Mouse (Mus musculus) spleen, embryonic (tissue): ENCODE measurements around the gene Imp3.

ENCODE experiments used
- CTCF ChIA-PET: fragments of 350-600 bp; sonication (Branson Sonifier 250); formaldehyde crosslinking; loops from one replicate; lab custom pipeline; 2022; lab: Charles Lee

Gene Imp3

DNA sequence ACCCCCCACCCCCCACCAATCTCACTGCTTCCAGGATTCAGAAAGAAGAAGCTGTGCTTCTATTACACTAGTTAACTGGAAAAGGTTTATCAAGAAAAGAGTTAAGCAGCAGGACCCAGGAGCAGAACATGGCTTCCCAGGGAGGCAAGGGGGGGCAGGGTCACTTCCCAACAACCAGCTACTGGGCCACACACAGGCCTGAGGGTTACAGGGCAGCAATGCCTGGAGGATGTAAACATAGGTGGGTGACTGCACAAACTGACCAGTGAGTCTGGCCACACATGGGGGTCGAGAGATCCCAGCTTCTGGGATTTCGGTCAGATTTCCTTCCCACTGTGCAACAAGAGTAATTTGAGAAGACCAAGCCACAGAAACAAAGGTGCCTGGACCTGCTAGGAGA is 20.1 kb upstream of the Imp3 start:
- CTCF ChIA-PET: interaction anchor here (0.6 kb wide), 1 partner anchor 155 kb away, joined by 3 read pairs; the partner anchor contains the start of gene Sin3a

DNA sequence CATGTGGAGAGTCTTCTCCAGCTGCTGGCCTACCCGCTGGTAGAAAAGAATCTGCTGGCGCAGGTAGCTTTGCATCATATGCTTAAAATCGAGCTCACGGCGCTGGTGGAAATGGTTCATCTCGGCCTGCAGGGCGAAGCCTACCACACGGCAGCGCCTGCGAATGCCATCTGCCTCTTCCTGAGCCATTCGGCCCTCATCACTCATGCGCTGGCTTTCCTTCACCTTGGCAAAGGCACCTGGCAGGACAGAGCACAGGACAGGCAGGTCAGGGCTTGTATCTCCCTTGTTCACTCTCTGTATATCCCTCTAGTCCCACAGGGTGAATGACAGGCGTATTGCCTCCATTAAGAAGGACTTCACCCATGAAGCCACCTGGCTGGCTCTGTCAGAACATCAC is 18.8 kb upstream of the Imp3 start:
- CTCF ChIA-PET: no interaction called here

DNA sequence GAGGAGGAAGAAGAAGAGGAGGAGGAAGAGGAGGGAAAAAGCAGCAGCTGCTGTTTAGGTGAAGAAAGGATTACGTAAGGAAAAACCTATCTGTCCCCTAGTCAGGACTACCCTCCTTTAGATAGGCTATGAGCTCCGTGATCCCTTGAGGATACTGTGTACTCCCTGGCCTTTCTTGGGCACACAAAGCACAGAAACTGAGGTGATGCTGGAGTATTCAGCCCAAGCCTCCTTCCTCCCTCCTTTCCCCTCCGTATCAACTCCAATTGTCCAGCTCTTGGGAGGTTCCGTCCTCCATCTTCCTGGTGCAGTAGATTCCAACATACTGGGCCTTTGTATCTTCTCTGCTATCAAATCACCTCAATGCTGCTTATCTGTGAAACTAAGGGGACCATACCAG is 14.5 kb upstream of the Imp3 start:
- CTCF ChIA-PET: interaction anchor here (0.6 kb wide), 1 partner anchor 214 kb away, joined by 5 read pairs; no protein-coding TSS in a partner anchor

DNA sequence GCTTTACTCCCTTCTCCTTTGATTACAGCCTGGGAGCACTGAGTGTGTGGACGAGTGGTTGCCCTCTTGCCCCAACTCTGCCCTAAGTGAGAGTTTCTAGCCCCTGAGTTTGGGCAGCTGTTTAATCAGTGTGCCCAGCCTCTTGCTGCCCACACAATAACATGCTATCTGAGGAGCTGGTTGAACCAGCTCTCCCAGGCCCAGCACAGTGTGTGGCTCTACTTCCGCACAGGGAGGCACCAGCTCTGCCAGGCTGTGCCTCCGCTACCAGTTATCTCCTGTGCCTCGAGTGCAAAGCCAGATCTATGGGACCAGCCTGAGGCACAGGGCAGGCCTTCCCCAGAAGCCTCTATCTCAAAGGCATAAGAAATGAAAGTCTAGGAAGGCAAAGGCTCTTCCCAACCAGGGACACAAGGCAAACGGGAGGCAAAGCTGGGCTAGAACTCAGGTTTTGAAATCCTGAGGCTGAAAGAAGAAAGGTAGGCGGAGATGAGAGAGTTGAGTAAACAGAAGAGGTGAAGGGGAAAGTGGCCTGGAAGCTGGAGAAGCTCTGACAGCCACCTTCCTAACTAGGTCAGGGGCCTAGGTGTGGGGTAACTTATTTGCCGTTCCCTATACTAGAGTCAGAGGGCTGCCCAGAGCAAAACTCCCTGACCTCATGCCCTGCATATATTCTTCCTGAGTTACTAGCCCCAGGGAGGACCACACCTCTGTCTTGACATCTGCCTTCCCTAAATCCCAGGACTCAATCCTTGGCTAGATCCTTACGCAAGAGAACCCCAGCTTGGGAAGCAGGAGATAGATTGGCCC is 13.2 kb upstream of the Imp3 start:
- CTCF ChIA-PET: interaction anchor here (1.3 kb wide), 1 partner anchor 13 kb away, joined by 3 read pairs; no protein-coding TSS in a partner anchor

DNA sequence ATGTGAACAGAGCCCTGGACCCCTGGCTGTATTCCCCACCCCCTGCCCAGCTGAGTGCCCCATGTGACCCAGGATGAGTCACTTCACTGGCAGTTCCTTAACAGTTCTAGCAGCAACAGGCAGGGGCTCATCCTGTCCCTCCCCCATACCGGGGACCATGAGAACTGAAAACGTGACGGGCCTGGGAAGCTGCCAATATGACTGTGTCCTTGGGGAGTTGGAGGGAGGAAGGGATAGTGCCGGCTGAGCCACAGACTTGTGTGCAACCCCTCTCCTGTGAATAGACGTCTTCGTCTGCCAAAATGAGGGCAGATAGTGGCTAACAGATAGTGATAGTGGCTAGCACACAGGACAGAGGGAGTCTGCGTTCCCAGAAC is 12.6 kb upstream of the Imp3 start:
- CTCF ChIA-PET: interaction anchor here (1.3 kb wide), 1 partner anchor 12 kb away, joined by 3 read pairs; no protein-coding TSS in a partner anchor

DNA sequence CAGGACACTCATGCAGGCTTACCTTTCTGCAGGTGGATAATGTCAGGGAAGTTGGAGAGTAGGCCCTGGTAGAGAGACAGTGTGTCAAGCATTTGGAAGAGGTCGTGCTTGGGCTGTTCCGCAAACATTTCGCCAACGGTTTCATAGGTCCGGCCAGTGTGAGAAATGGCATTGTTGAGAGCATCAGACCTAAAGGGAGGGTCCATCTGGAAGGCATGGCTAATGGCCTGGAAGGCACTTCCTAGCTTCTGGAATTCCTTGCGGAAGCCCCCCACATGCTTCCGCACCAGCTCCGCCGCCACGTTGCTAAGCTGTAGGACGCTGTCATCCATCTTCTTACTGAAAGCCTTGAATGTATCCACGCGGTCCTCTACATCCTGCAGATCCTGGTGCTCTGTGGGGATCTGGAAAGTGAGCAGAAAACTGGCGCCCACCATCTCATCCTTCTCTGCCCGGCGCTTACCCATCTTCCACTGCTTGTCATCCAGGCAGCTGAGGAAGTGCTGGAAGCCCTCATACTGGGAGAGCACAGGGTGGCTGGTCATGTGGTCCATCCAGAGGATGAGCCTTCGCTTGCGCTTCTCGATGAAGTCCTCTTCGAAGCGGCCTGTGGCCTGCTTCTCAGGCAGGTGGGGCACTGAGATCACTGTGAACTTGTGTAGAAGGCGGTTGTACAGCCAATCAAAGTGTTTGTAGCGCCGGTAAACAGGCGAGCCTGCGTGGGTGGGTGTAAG is 11.8 kb upstream of the Imp3 start:
- CTCF ChIA-PET: interaction anchor here (0.5 kb wide), 1 partner anchor 1279 kb away, joined by 5 read pairs; no protein-coding TSS in a partner anchor

DNA sequence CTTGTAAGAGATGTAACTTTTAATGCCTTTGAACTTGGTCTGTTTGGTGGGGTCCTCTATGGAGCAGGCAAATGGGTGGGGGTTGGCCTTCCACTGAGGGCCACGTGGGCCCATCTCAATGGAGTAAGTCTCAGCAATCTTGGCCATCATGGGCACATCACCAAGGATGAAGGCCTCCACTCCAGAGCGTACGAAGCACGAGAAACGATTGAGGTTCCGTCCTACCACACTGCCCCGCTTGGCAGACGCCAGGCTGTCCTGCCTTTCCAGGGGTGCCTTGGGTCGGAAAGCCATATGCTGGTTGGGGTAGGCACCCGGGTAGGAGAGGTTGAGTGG is 11.3 kb upstream of the Imp3 start:
- CTCF ChIA-PET: no interaction called here

DNA sequence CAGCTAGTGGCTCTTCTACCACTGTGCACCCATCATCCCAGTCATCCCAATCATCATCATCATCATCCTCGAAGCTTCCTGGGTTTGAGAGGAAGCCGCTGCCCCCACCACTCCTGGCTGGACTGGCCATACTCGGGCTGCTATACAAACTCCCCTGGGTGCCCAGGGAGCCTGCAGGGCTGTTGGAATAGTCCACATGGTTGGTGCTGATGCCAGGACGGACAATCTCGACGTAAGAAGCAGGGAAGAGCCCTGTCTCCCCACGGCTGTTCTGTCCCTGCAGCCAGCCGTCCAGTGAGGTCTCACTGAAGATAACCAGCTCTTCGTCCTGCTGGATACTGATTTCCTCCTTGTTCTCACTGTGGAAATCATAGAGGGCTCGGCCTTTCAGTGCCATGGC is 10.9 kb upstream of the Imp3 start:
- CTCF ChIA-PET: no interaction called here

DNA sequence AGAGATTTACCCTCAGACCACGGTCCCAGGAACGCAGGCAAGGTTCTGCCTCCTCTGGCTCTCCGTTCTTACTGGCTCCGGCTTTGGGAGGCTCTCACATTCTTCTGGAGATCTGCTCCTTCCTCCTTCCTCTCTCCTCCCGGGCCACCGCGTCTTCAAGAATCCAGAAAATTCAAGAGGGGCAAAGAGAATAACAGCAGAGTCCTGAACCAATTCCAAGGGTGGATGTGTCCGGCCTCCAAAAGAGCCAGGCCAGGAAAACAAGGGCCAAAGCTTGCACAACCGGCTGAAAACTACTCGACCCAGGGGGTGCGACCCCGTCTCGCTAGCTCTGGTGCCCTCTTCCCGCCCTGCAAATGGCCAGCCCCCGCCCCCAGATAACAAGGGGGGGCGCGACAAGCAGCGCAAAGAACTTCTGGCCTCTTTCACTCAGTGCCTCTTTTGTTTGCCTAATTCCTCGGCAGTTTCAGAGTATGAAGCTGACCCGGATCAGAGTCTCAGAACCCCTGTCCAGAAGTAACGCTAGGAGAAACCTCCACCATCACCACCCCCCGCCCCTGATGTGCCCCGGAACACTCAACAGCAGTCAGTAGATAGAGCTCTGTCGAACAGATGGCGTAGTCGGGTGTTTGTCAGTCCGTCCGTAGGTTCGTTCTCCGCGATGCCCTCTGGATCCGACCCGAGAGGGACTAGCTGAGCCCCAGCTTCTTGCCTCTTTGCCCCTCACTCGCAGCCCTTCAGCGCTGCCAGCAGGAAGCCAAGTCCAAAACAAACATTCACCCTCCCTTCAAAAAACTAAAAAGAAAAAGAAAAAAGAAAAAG is 9.9 kb upstream of the Imp3 start:
- CTCF ChIA-PET: interaction anchor here (0.6 to 1.0 kb wide), 2 partner anchors 13 to 21 kb away, joined by 4 read pairs; no protein-coding TSS in a partner anchor

DNA sequence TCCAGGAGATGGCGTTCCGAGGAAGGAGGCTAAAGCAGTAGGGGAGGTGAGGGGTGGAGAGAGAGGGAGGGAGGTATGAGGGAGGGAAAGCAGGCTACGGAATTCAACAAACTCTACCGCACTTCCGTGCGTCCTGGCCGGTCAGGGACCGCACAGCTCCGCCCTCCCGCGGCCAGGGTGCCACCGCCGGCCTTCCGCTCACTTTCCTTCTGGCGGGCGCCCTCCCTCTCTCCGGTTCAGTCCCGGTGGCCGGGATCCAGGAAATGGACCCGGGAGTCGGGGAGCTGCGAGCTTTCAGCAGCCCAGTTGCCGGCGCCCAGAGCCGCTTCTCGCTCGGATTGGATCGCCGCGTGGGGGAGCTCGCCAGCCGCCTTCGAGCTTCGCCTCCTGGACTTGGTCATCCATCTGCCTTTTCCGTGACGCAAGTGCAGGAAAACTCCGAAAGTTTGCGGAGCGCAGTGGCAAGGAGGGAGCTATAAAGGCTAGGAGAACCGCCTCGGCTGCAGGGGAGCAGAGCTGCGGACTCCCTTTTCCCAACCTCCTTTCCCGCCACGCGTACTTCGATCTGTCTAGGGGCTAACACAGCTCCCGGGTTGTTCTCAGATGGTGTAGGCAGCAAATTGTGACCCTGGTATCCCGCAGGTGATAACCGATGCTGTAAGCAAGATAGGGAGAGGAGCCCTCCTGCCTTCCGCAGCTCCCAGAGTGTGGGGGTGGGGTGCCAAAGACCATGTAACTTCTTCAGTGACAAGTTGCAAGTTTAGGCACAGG is 9.0 kb upstream of the Imp3 start, which contains the start of gene Snx33:
TSS of gene Snx33 (minus strand) at position 331 of the 771 bp plus-strand sequence.
- CTCF ChIA-PET: interaction anchor here (0.6 to 1.0 kb wide), 2 partner anchors 20 to 24 kb away, joined by 3 to 4 read pairs; no protein-coding TSS in a partner anchor

DNA sequence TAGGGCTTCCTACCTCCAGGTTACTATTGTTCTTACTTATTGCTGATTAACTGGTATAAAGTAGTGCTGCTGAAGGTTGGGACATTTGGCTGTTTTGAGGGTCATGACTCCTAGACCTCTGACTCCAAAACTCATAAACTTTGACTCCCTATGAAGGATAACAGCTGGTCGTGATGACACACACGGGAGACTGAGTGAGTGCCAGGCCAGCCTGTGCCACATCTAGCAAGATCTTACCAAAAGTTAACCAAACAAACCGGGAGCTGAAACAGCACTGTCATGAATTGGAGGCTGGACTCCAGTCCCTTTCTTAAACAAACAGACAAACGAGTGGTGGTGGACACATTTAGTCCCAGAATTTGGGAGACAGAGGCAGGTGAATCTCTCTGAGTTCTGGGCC is 7.8 kb upstream of the Imp3 start:
- CTCF ChIA-PET: no interaction called here

DNA sequence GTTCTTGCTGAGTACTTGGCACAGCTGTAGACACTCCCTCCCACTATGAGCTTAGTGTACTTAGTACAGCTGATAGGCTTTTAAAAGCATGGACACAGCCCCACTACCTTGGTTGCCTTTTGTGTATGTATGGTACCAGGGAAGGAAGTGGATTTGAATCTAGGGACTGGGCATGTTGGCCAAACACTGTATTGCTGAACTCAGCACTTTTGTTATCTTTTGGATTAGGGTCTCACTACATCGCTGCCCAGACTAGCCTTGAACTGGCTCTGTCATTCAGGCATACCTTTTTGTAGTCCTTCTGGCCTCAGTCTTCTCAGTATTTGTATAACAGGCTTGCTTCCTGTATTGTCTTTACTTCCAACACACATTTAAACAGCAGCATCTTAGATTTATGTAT is 6.7 kb upstream of the Imp3 start:
- CTCF ChIA-PET: no interaction called here

DNA sequence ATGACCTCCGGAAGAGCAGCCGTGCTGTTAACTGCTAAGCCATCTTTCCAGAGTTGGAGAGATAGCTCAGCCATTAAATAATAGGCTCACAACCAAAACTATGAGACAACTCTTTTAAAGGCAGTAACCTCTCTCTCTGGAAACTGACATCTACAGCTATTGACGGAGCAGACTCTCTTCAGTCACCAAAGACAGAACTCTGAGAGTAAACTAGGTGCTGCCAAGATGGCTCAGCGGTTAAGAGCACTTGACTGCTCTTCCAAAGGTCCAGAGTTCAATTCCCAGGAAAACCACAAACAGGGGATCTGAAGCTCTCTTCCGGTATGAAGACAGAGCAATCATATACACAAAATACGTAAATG is 433 bp upstream of the Imp3 start:
- CTCF ChIA-PET: interaction anchor here (0.7 to 1.0 kb wide), 2 partner anchors 11 to 13 kb away, joined by 3 read pairs; no protein-coding TSS in a partner anchor

DNA sequence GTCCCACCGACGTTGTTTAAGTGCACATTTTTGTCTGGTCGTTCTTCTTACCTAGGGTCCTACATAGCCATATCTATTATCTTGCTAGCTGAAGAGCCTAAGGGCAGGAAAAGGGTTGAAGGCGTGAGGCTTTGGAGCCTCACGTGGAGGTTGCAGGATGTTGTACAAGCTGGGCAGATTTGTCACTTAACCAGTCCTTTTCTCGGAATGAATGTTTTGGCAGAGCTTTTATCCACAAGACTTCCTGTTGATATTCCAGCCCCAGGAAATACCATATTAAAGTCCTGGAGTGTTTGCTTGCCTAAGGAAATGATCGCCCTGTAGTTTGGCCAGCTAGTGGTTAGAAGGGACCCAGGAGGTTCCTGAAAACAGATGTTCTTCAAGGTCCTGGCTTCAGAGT is 1.1 kb downstream of the Imp3 start:
- CTCF ChIA-PET: interaction anchor here (1.0 kb wide), 1 partner anchor 58 kb away, joined by 4 read pairs; no protein-coding TSS in a partner anchor

DNA sequence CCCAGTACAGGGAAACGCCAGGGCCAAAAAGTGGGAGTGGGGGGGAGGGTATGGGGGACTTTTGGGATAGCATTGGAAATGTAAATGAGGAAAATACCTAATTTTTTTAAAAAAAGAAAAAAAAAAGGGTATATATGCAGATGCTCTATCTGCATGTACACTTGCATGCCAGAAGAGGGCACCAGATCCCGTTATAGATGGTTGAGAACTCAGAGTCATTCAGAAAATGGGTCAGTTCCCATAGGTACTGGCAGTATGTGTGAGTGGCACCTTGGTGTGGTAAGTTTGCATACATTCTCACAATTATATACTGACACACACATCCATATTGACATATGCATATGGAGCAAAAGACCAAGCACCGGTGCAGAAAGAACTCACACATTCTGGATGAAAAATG is 10.2 kb downstream of the Imp3 start:
- CTCF ChIA-PET: interaction anchor here (0.6 to 1.0 kb wide), 2 partner anchors 10 to 12 kb away, joined by 3 to 6 read pairs; partner anchors contain the start of gene Imp3

DNA sequence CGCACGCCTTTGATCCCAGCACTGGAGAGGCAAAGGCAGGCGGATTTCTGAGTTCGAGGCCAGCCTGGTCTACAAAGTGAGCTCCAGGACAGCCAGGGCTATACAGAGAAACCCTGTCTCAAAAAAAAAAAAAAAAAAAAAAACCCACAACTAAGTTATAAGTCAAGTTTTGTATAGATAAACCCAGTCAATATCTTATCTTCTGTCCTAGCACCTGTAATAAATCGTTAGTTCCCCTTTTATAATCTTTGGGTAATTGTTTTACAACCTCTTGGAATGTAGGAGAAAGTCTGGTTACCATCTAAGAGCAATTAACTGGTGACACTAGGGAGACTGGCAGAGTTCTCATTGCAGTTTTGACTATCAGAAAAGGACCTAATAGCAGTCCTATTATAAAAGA is 11.4 kb downstream of the Imp3 start:
- CTCF ChIA-PET: interaction anchor here (0.8 to 1.2 kb wide), 2 partner anchors 21 to 50 kb away, joined by 4 to 8 read pairs; partner anchors contain the start of gene Snx33

DNA sequence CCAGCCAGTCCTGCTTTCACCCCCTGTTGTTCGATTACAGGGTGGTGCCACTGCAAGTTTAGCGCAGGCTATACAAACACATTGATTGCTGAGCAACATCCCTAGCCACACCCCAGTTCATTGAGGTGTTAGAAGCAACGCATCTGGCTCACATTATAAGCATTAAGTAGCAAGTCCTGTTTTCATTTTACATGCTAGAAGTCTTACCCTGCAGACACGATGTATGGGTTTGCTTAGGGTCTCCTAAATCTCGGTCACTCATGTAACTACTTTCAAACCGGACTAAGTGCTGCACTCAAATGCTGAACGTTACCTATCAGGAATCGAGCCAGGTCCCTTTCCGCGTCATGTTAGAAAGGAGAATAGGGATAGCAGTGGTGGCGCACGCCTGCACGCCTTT is 12.5 kb downstream of the Imp3 start:
- CTCF ChIA-PET: no interaction called here

DNA sequence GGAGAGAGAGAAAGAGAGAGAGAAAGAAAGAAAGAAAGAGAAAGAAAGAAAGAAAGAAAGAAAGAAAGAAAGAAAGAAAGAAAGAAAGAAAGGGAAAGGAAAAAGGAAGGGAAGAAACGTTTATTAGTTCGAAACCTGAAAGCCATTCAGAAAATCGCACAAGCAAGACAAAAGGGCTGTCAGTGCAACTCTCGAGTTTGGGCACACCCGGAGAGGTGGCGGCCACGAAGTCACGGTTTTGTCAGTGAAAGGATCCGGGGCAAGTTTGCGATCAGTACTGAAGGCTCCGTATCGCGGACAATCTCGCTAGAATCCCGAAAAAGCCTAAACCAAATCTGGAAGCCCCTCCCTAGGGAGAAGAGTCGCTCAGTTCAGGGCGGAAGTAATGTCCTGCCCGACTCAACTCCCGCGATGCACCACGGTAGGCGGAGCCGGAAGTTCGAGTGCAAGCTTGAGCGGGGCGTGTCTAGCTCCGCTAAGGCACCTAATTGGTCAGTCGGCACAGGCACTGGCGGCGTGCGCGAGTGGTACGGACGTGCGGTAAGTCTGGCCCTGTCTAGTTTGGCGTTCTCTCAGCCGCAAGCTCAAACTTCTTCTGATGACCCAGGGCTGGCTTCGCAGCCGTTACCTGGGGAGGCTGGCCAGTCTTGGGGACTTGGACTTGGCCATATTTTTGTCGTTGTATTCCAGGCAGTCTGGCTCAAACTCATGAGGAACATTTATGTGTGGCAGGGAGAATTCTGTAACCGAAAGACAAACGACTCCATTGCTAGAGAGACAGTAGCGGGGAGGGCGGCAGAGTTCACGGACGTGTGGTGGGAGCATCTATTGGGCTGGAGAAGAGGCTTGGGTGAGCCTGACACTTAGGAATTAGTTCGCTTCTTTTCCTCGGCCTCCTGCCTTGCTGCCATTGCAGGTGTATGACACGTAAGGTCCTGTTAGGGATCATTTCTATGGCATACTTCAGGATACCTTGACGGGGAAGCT is 13.4 kb downstream of the Imp3 start, which contains the start of gene Snupn:
TSS of gene Snupn (plus strand) at position 465 of the 987 bp plus-strand sequence.
- CTCF ChIA-PET: no interaction called here

DNA sequence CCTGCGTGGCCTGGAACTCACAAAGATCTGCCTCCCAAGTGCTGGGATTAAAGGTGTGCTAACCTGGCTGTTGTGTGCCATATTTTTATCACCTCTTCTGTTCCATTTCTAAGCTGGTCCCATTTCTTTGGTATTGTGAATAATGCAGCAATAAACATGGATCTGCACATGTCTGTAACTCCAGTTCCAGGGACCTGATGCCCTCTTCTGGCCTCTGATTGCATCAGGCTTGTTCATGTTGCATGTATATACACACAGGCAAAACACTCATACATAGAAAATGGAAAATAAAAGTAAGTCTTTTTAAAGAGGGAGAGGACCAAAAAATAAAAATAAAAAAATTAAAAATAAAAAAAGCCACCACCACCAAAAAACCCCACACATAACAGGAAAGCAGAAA is 16.3 kb downstream of the Imp3 start:
- CTCF ChIA-PET: interaction anchor here (0.6 kb wide), 1 partner anchor 43 kb away, joined by 9 read pairs; no protein-coding TSS in a partner anchor
